Mouse (Mus musculus) heart, embryonic 16.5 days (tissue): ENCODE measurements around the gene Acss2. TPM values are rescaled to one million over a fixed set of nuclear protein-coding genes. Genes with fewer than 3 reads are reported as not detected.

ENCODE experiments used
- ATAC-seq: fragments of 200-750 bp; cut with Nextera tagmentation; replicated peaks from 2 replicates; pipeline ENCODE4 v1.8.0; 2017; ENCODE audit warnings: moderate number of reproducible peaks; ENCODE audit not compliant: insufficient read depth, low FRiP score; ENCODE audit errors: extremely low read depth
- H3K27ac ChIP-seq: fragments of 300-500 bp; sonication (generic); 2 replicates; pipeline ENCODE4 v1.5.1; 2014; ENCODE audit warnings: mild to moderate bottlenecking, low read length, control low read depth, moderate library complexity
- H3K27me3 ChIP-seq: fragments of 300-500 bp; sonication (generic); 2 replicates; pipeline ENCODE4 v1.6.1; 2014; ENCODE audit warnings: low read length, mixed read lengths; ENCODE audit not compliant: control insufficient read depth, insufficient read depth
- H3K36me3 ChIP-seq: fragments of 300-500 bp; sonication (generic); 2 replicates; pipeline ENCODE4 v1.6.1; 2014; ENCODE audit not compliant: control insufficient read depth, insufficient read depth
- H3K4me1 ChIP-seq: fragments of 300-500 bp; sonication (generic); 2 replicates; pipeline ENCODE4 v1.6.1; 2014; ENCODE audit warnings: low read length, mixed read lengths; ENCODE audit not compliant: control insufficient read depth, insufficient read depth
- H3K4me2 ChIP-seq: fragments of 300-500 bp; sonication (generic); 2 replicates; pipeline ENCODE4 v1.6.1; 2014; ENCODE audit warnings: low read depth, mild to moderate bottlenecking, control low read depth, low read length
- H3K4me3 ChIP-seq: fragments of 300-500 bp; sonication (generic); 2 replicates; pipeline ENCODE4 v1.5.1; 2014; ENCODE audit warnings: mild to moderate bottlenecking, control low read depth, low read length
- H3K9ac ChIP-seq: fragments of 300-500 bp; sonication (generic); 2 replicates; pipeline ENCODE4 v1.6.1; 2014; ENCODE audit warnings: low read length, control low read depth
- H3K9me3 ChIP-seq: fragments of 300-500 bp; sonication (generic); replicated peaks from 2 replicates; pipeline ENCODE4 v1.6.1; 2016; ENCODE audit warnings: low read length; ENCODE audit not compliant: control insufficient read depth
- WGBS: fragments of 180-500 bp; shearing (Covaris S2); extraction: QIAGEN DNeasy Blood & Tissue Kit; methylation state at CpG from one replicate; pipeline ENCODE4 v1.1.7; 2014; 5-methylcytosine and 5-hydroxymethylcytosine counted together
- polyA plus RNA-seq: library from polyadenylated mRNA; unstranded; fragments of >200 nt; fragmentation: Nextera tagmentation; extraction: Ambion mirVana; gene quantifications from 2 replicates; pipeline ENCODE4 v1.2.1, GENCODE M21; 2015

The Acss2 gene
- polyA plus RNA-seq, 1 experiment from 2014 or later = 24.7 TPM

GRCm38 (mm10) chr2:155562209-155562608 is 44.5 kb downstream of the Acss2 start:
- H3K4me2 ChIP-seq = no peak overlapping the region
- H3K4me1 ChIP-seq = no peaks in the 10 kb centered on the region
- no peaks in the 10 kb centered on the region for H3K9me3 ChIP-seq
- H3K27me3 ChIP-seq = no peaks in the 10 kb centered on the region
- WGBS = 35% methylated on average over 1 of the region's 1 CpGs
- no peak overlapping the region for H3K9ac ChIP-seq
- H3K36me3 ChIP-seq = peaks cover 16% of the 10 kb centered on the region
- H3K4me3 ChIP-seq = no peak overlapping the region
- H3K27ac ChIP-seq = no peak overlapping the region
- no peak for ATAC-seq

GRCm38 (mm10) chr2:155562934-155563333 is 45.2 kb downstream of the Acss2 start:
- ATAC-seq = no peak
- Histone ChIP-seq H3K9ac (no peak overlapping the region), H3K4me3 (no peak overlapping the region), H3K27ac (no peak overlapping the region), H3K36me3 (peaks cover 16% of the 10 kb centered on the region), H3K4me2 (no peak overlapping the region), H3K9me3 (no peaks in the 10 kb centered on the region), H3K4me1 (no peaks in the 10 kb centered on the region), H3K27me3 (no peaks in the 10 kb centered on the region)
- WGBS = 83% methylated on average over 4 of the region's 4 CpGs

- H3K27me3 ChIP-seq = no peaks in the 10 kb centered on the region
- no peak overlapping the region for H3K4me3 ChIP-seq
- peaks cover 7% of the 10 kb centered on the region; the same call in 1 of the 2 replicates for H3K36me3 ChIP-seq
- no peaks in the 10 kb centered on the region for H3K9me3 ChIP-seq
- H3K9ac ChIP-seq = no peak overlapping the region
- no peak for ATAC-seq
- no peaks in the 10 kb centered on the region for H3K4me1 ChIP-seq
- H3K4me2 ChIP-seq = no peak overlapping the region
- 75% methylated on average over 5 of the region's 5 CpGs for WGBS
- no peak overlapping the region for H3K27ac ChIP-seq
These were observed 50.0 kb downstream of the Acss2 start for GRCm38 (mm10) chr2:155567751-155568150.

- Histone ChIP-seq H3K4me2 (no peak overlapping the region), H3K27me3 (no peaks in the 10 kb centered on the region), H3K36me3 (peaks cover 11% of the 10 kb centered on the region; the same call in 1 of the 2 replicates), H3K4me1 (no peaks in the 10 kb centered on the region), H3K9ac (no peak overlapping the region), H3K27ac (no peak overlapping the region), H3K9me3 (no peaks in the 10 kb centered on the region), H3K4me3 (no peak overlapping the region)
- no peak for ATAC-seq
- WGBS = 55% methylated on average over 3 of the region's 3 CpGs
These were observed 51.6 kb downstream of the Acss2 start for GRCm38 (mm10) chr2:155569223-155569807.

- Histone ChIP-seq H3K9me3 (no peaks in the 10 kb centered on the region), H3K27me3 (no peaks in the 10 kb centered on the region), H3K4me2 (no peak overlapping the region), H3K4me1 (no peaks in the 10 kb centered on the region), H3K27ac (no peak overlapping the region), H3K9ac (no peak overlapping the region), H3K36me3 (peaks cover 12% of the 10 kb centered on the region; the same call in 1 of the 2 replicates), H3K4me3 (no peak overlapping the region)
- ATAC-seq = no peak
- WGBS = 76% methylated on average over 9 of the region's 9 CpGs
These were observed 55.3 kb downstream of the Acss2 start for GRCm38 (mm10) chr2:155573001-155573400.

- Histone ChIP-seq H3K4me3 (no peak overlapping the region), H3K36me3 (peaks cover 12% of the 10 kb centered on the region; the same call in 1 of the 2 replicates), H3K27ac (no peak overlapping the region), H3K27me3 (no peaks in the 10 kb centered on the region), H3K9ac (no peak overlapping the region), H3K4me1 (no peaks in the 10 kb centered on the region), H3K9me3 (no peaks in the 10 kb centered on the region), H3K4me2 (no peak overlapping the region)
- 86% methylated on average over 7 of the region's 7 CpGs for WGBS
- ATAC-seq = no peak
These were observed 56.2 kb downstream of the Acss2 start for GRCm38 (mm10) chr2:155573996-155574395.

- Histone ChIP-seq H3K9me3 (no peaks in the 10 kb centered on the region), H3K27me3 (no peaks in the 10 kb centered on the region), H3K27ac (no peak overlapping the region), H3K9ac (no peak overlapping the region), H3K4me3 (no peak overlapping the region), H3K4me2 (no peak overlapping the region), H3K4me1 (no peaks in the 10 kb centered on the region), H3K36me3 (peaks cover 12% of the 10 kb centered on the region; the same call in 1 of the 2 replicates)
- 77% methylated on average over 4 of the region's 4 CpGs for WGBS
- ATAC-seq = no peak
These were observed 57.0 kb downstream of the Acss2 start for GRCm38 (mm10) chr2:155574700-155575099.

GRCm38 (mm10) chr2:155576656-155577055 is 58.9 kb downstream of the Acss2 start:
- Histone ChIP-seq H3K9me3 (no peaks in the 10 kb centered on the region), H3K4me2 (no peak overlapping the region), H3K9ac (no peak overlapping the region), H3K4me1 (no peaks in the 10 kb centered on the region), H3K27me3 (no peaks in the 10 kb centered on the region), H3K27ac (no peak overlapping the region), H3K4me3 (no peak overlapping the region), H3K36me3 (peaks cover 12% of the 10 kb centered on the region; the same call in 1 of the 2 replicates)
- no peak for ATAC-seq
- WGBS = 77% methylated on average over 9 of the region's 9 CpGs

GRCm38 (mm10) chr2:155580331-155580730 is 62.6 kb downstream of the Acss2 start:
- H3K36me3 ChIP-seq = 0 out of 2 replicates have a peak, but pooled peaks cover 2% of the 10 kb centered on the region
- H3K9me3 ChIP-seq = no peaks in the 10 kb centered on the region
- 87% methylated on average over 3 of the region's 3 CpGs for WGBS
- no peak overlapping the region for H3K27ac ChIP-seq
- no peak overlapping the region for H3K9ac ChIP-seq
- H3K4me2 ChIP-seq = no peak overlapping the region
- no peaks in the 10 kb centered on the region for H3K4me1 ChIP-seq
- ATAC-seq = no peak
- no peaks in the 10 kb centered on the region for H3K27me3 ChIP-seq
- H3K4me3 ChIP-seq = no peak overlapping the region
